Mouse (Mus musculus) brain, embryonic 14.5 days (tissue): Measurements from ENCODE around the gene Tmem150a.

Experiments
- CTCF ChIP-seq: fragments of 200-500 bp; IDR thresholded peaks from 2 replicates; pipeline ENCODE4 v1.5.1; 2012; ENCODE audit warnings: inconsistent platforms, mild to moderate bottlenecking, moderate library complexity, borderline replicate concordance; ENCODE audit not compliant: insufficient read depth, insufficient read length; ENCODE audit errors: extremely low read depth
- POLR2A ChIP-seq: fragments of 200-500 bp; IDR thresholded peaks from 2 replicates; pipeline ENCODE4 v1.6.1; 2012; ENCODE audit warnings: mild to moderate bottlenecking, inconsistent platforms, borderline replicate concordance; ENCODE audit not compliant: poor library complexity, insufficient read depth, insufficient read length, severe bottlenecking; ENCODE audit errors: extremely low read depth

- no peak for TF ChIP-seq CTCF
- TF ChIP-seq POLR2A: no peak
Observed at GRCm38 (mm10) chr6:72318440-72318839, 36.8 kb upstream of the Tmem150a start.
